Mouse (Mus musculus) c-Kit-positive CD71-negative TER-119-negative erythroid progenitor cells, embryonic 14.5 days (primary cell): ENCODE measurements around the gene Krt2.

Source experiments
- DNase-seq: peaks from one replicate; pipeline ENCODE4 v3.0.0-alpha.2; 2013; ENCODE audit warnings: low read depth

Krt2 gene

GRCm38 (mm10) chr15:101817875-101818274 lies at the start of gene Krt2:
Gene Krt2 (minus strand): TSS chr15:101818169.
- DNase-seq: no peak

GRCm38 (mm10) chr15:101866754-101867153 lies 48.8 kb upstream of the Krt2 start:
- no peak for DNase-seq

GRCm38 (mm10) chr15:101860421-101861130 lies 42.6 kb upstream of the Krt2 start:
- no peak for DNase-seq

GRCm38 (mm10) chr15:101859735-101860170 lies 41.8 kb upstream of the Krt2 start:
- DNase-seq: peak; percentile 16

- DNase-seq: no peak
Measured at GRCm38 (mm10) chr15:101858673-101859425, 40.9 kb upstream of the Krt2 start.

DNA sequence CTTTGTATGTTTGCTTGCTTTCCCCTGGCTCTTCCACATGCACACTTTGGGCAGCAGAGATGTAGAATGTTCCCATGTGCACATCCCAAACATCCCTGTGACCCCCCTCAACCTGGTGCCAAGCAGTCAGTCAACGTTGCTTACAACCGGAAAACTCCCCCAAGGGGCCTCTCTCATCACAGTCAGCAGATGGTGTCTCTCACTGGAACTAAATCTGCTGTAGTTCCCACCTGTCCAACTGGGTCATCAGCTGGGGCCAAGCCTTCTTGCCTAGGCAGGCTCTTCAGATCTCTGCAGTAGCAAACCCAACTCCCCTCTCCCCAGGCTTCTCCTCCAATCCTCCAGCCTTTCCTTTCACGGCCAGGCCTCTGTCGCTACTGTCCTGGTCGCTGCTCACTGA lies 38.7 kb upstream of the Krt2 start:
- no peak for DNase-seq

DNA sequence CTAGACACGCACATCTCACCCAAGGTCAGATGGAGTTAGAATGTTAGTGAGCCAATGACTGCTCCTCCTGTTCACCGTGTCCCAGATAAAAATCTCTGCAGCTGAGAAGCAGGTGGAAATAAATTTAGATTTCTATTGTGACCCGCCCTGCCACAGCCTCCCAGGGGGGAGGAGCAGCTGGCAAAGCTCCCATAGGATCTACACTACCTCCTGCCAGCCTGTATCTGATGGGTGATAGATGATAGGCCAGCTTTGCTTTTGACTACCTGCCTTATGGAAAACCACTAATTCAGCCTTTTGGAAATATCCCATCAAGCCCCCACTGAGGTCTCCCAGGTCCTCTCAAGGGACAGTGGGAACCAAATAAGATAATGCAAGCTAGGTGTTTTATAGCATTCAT lies 37.8 kb upstream of the Krt2 start:
- DNase-seq: no peak

GRCm38 (mm10) chr15:101854294-101854693 lies 36.3 kb upstream of the Krt2 start:
- no peak for DNase-seq

DNA sequence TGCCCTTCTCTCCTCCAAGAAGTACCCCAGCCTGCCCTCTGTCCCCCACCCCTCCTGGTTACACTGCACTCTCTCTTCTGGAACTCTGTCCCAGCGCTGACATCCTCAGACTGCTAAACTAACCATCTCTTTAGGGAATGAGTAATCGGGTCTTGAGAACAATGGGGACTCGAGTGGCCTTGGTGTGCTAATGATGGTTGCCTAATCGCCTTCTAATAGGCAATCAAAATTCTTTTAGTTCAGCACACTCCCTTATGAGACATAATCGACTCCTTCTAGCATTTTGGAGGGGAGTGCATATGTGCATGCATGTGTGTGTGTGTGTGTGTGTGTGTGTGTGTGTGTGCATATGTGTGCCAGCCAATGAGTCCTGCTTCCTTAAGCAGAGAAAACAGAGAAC lies 34.6 kb upstream of the Krt2 start:
- no peak for DNase-seq

- no peak for DNase-seq
Measured at GRCm38 (mm10) chr15:101850694-101851093, 32.7 kb upstream of the Krt2 start, which contains the start of gene Krt1. Gene Krt1 (minus strand): TSS chr15:101850794.

DNA sequence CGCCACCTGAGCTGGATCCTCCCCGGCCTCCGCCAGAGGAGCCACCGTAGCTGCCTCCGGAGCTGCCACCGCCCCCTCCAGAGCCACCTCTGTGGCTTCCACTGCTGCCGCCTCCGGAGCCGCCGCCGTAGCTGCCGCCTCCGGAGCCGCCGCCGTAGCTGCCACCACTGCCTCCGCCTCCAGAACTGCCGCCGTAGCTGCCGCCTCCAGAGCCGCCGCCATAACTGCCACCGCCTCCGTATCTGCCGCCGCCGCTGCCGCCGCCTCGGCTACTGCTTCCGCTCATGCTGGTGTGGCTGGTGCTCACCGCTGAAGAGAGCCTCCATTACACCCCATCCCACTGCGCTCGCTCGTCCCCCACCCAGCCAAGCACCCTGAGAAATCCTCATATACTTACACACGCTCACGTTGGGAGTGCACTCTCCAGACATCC lies 28.0 kb upstream of the Krt2 start:
- peak; percentile 22 for DNase-seq

DNA sequence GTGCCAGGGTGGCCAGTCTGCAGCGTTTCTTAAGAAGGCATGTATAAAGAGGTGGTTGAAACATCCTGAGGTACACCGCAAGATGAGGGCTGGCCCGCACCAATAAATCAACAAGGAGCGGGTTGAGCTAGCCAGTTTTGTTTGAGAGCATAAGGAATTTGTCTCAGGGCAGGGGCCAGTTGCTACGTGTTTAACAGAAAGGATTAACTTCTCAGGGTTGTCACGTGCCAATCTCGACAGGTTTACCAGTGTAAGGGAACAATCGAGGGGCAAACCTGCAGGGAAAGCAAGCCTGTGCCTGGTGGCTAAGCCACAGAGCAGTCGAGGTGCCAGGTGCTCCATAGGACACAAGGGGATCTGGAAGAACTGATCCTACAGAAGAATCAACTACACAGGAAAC lies 25.2 kb upstream of the Krt2 start:
- no peak for DNase-seq

- DNase-seq: no peak
Measured at GRCm38 (mm10) chr15:101834784-101835328, 16.9 kb upstream of the Krt2 start.

- no peak for DNase-seq
Measured at GRCm38 (mm10) chr15:101833131-101833530, 15.2 kb upstream of the Krt2 start.

DNA sequence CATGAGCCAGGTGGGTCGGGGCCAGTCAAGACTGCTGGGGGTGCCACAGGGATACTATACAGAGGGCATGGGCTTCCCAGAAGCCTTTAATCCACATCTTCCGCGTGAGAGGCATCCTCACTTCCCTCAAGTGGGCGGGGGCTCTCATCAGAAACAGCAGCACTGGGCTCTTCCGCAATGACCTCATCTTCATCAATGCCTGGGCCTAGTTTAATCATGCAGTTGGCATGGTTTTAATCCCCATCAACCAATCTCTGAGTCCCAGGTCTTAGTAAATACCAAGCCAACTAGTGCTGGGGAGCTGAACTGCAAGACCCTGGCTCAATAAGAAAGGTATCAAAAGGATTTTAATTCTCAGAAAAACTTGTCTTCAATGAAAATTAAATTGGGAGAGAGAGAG lies 11.5 kb upstream of the Krt2 start:
- DNase-seq: no peak

DNA sequence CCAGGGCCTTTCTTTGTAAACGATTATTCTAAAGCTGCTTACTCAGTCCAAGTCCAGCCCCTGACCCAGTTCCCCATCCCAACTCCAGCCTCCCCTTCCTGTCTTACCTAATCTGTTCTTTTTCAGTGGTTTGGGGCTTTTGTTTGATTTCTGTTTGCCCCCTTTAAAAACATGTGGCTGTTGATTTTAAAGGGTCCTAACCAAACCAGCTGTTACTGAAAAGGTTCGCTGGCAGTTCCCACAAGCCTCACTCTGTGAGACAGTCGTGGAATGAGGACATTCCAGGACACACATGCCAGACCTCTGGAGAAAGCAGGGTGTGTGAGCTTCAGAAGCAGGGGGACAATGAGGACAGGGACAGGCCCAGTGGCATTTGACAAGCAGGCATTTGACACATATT lies 3.8 kb upstream of the Krt2 start:
- DNase-seq: no peak

GRCm38 (mm10) chr15:101803052-101803822 lies 14.7 kb downstream of the Krt2 start:
- DNase-seq: no peak

DNA sequence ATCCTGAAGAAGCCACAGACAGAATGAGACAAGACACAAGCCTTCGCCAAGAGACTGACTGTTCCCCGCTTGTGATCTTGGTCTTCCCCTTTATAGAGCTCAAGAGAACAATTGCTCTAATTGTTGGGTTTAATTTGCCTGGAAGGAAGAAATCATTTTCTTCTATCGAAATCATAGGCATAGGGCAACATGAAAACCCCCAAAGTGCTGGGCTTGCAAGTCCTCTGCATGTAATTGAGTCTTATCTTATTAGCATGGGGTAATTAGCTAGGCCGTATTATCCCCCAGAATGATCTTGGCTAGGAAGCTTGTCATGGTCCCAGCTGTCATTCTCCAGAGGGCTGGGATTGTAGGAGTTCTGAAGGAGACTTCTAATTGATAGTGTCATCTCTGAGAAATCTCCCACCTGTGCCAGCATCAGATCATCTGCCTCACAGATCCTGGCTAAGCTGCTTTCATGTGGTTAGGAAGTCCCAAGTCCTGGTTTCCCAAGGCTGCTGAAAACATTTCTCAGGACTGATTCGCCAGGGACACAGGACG lies 15.6 kb downstream of the Krt2 start, which contains the start of gene Krt73:
TSS of gene Krt73 (minus strand) at position 51 of the 540 bp plus-strand sequence.
- DNase-seq: no peak

- DNase-seq: no peak
Measured at GRCm38 (mm10) chr15:101790867-101791266, 27.1 kb downstream of the Krt2 start.

GRCm38 (mm10) chr15:101786360-101786759 lies 31.6 kb downstream of the Krt2 start, which contains the start of gene Krt72:
Gene Krt72 (minus strand): TSS chr15:101786460.
- no peak for DNase-seq

GRCm38 (mm10) chr15:101773420-101773819 lies 44.5 kb downstream of the Krt2 start:
- no peak for DNase-seq

DNA sequence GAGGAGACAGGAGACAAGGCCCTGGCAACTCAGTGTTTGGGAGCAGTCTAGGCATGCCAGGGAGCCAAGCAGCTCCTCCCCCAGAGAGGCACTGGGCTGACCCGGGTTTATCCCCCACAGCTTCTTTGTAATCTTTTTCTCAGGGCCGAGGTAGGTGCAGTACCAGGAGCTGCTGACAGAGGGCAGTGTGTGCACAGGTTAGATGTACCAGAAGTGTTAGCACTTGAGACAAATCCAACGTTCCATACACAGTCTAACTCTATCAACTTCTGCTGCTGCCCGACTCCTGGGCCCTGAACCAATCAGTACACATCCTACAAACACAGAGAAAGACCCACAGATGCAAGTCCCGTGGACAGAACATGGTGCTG lies 45.3 kb downstream of the Krt2 start:
- peak; percentile 68 for DNase-seq
